Mouse (Mus musculus) ES-E14 (cell line): ENCODE measurements around the gene Atp4b.

ENCODE experiments used
- CHD2 ChIP-seq: IDR thresholded peaks from 2 replicates; pipeline ENCODE4 v1.6.1; 2014; ENCODE audit warnings: mild to moderate bottlenecking, low read depth, low read length, inconsistent platforms
- MAFK ChIP-seq: IDR thresholded peaks from 2 replicates; pipeline ENCODE4 v1.6.1; 2014; ENCODE audit warnings: mild to moderate bottlenecking, low read depth, low read length, inconsistent platforms; ENCODE audit not compliant: insufficient read depth

DNA sequence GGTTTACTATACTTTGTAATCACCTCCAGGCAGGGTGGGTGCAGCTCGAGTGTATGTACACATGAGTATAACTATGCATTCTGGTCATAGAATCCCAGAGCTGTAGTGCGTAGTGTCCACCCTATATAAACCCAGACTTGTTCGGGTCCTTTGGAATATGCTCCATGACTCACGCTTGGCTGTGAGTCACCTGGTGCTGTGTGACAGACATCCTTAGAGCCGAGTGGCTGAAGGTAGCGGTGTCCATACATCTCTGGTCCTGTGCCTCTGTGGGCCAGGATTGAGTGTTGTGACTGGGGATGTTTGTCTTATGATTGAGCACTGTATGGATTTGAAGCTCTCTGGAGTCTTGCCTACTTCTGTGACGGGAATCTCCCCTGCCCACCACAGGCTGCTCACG is 44.0 kb downstream of the Atp4b start:
- TF ChIP-seq CHD2 (no peak), MAFK (no peak)
